Mouse (Mus musculus) lung, embryonic 16.5 days (tissue): ENCODE measurements around the gene Wdr82. TPM values are rescaled to one million over a fixed set of nuclear protein-coding genes. Genes with fewer than 3 reads are reported as not detected.

Source experiments
- ATAC-seq: fragments of 200-750 bp; cut with Nextera tagmentation; 2 replicates; pipeline ENCODE4 v1.8.0; 2017; ENCODE audit warnings: low read depth, mild to moderate bottlenecking, moderate library complexity
- H3K27ac ChIP-seq: fragments of 300-500 bp; sonication (generic); 2 replicates; pipeline ENCODE4 v1.5.1; 2014; ENCODE audit warnings: mild to moderate bottlenecking, control low read depth, low read length
- H3K27me3 ChIP-seq: fragments of 300-500 bp; sonication (generic); 2 replicates; pipeline ENCODE4 v1.6.1; 2014; ENCODE audit warnings: low read depth, low read length, mixed read lengths; ENCODE audit not compliant: control insufficient read depth, insufficient read depth
- H3K36me3 ChIP-seq: fragments of 300-500 bp; sonication (generic); 2 replicates; pipeline ENCODE4 v1.6.1; 2014; ENCODE audit warnings: low read length; ENCODE audit not compliant: control insufficient read depth, insufficient read depth
- H3K4me1 ChIP-seq: fragments of 300-500 bp; sonication (generic); replicated peaks from 2 replicates; pipeline ENCODE4 v1.6.1; 2014; ENCODE audit warnings: low read length, mixed read lengths; ENCODE audit not compliant: control insufficient read depth, insufficient read depth
- H3K4me2 ChIP-seq: fragments of 300-500 bp; sonication (generic); 2 replicates; pipeline ENCODE4 v1.6.1; 2014; ENCODE audit warnings: low read depth, low read length, control low read depth
- H3K4me3 ChIP-seq: fragments of 300-500 bp; sonication (generic); 2 replicates; pipeline ENCODE4 v1.5.1; 2014; ENCODE audit warnings: mild to moderate bottlenecking, low read length, control low read depth
- H3K9ac ChIP-seq: fragments of 300-500 bp; sonication (generic); 2 replicates; pipeline ENCODE4 v1.6.1; 2014; ENCODE audit warnings: low read length, control low read depth
- H3K9me3 ChIP-seq: fragments of 300-500 bp; sonication (generic); 2 replicates; pipeline ENCODE4 v1.6.1; 2016; ENCODE audit warnings: low read length; ENCODE audit not compliant: control insufficient read depth
- WGBS: fragments of 180-500 bp; shearing (Covaris S2); extraction: QIAGEN DNeasy Blood & Tissue Kit; methylation state at CpG from one replicate; pipeline ENCODE4 v1.1.7; 2014; 5-methylcytosine and 5-hydroxymethylcytosine counted together
- polyA plus RNA-seq: library from polyadenylated mRNA; unstranded; fragments of >200 nt; fragmentation: Nextera tagmentation; extraction: Ambion mirVana; gene quantifications from 2 replicates; pipeline ENCODE4 v1.2.1, GENCODE M21; 2015

The Wdr82 gene
- polyA plus RNA-seq, 1 experiment from 2014 or later, result 17.5 TPM

- Histone ChIP-seq H3K9ac (peak overlapping the region; percentile 53), H3K4me1 (peaks cover 9% of the 10 kb centered on the region; the same call in 1 of the 2 replicates), H3K27me3 (peaks cover 4% of the 10 kb centered on the region), H3K9me3 (no peaks in the 10 kb centered on the region), H3K4me2 (peak overlapping the region; percentile 65), H3K36me3 (no peaks in the 10 kb centered on the region), H3K4me3 (peak overlapping the region; percentile 41), H3K27ac (peak overlapping the region; percentile 26; the same call in 1 of the 2 replicates)
- WGBS, result 50% methylated on average over 24 of the region's 24 CpGs
- peak; percentile 4; the same call in 1 of the 2 replicates for ATAC-seq
Measured at GRCm38 (mm10) chr9:106225469-106226150, 54.9 kb downstream of the Wdr82 start.

GRCm38 (mm10) chr9:106226151-106226682, 55.5 kb downstream of the Wdr82 start:
- Histone ChIP-seq H3K4me2 (peak overlapping the region; percentile 65), H3K36me3 (no peaks in the 10 kb centered on the region), H3K4me3 (peak overlapping the region; percentile 41), H3K27me3 (peaks cover 4% of the 10 kb centered on the region), H3K9me3 (no peaks in the 10 kb centered on the region), H3K4me1 (peaks cover 9% of the 10 kb centered on the region; the same call in 1 of the 2 replicates), H3K27ac (peak overlapping the region; percentile 26; the same call in 1 of the 2 replicates), H3K9ac (peak overlapping the region; percentile 53)
- 3% methylated on average over 34 of the region's 34 CpGs for WGBS
- peak; percentile 85 for ATAC-seq

GRCm38 (mm10) chr9:106227790-106228429, 57.2 kb downstream of the Wdr82 start:
- no peaks in the 10 kb centered on the region for H3K9me3 ChIP-seq
- H3K4me1 ChIP-seq, result peaks cover 9% of the 10 kb centered on the region; the same call in 1 of the 2 replicates
- H3K9ac ChIP-seq, result no peak overlapping the region
- H3K36me3 ChIP-seq, result peaks cover 8% of the 10 kb centered on the region; the same call in 1 of the 2 replicates
- H3K27ac ChIP-seq, result no peak overlapping the region
- no peak overlapping the region for H3K4me3 ChIP-seq
- 46% methylated on average over 8 of the region's 8 CpGs for WGBS
- no peak for ATAC-seq
- H3K27me3 ChIP-seq, result peaks cover 4% of the 10 kb centered on the region
- no peak overlapping the region for H3K4me2 ChIP-seq

GRCm38 (mm10) chr9:106230051-106230733, 59.5 kb downstream of the Wdr82 start:
- Histone ChIP-seq H3K9ac (no peak overlapping the region), H3K4me1 (peaks cover 9% of the 10 kb centered on the region; the same call in 1 of the 2 replicates), H3K4me3 (no peak overlapping the region), H3K4me2 (no peak overlapping the region), H3K27me3 (peaks cover 4% of the 10 kb centered on the region), H3K36me3 (peaks cover 24% of the 10 kb centered on the region), H3K9me3 (no peaks in the 10 kb centered on the region), H3K27ac (no peak overlapping the region)
- 76% methylated on average over 8 of the region's 9 CpGs for WGBS
- no peak for ATAC-seq

GRCm38 (mm10) chr9:106230734-106231106, 60.0 kb downstream of the Wdr82 start:
- H3K27me3 ChIP-seq, result no peaks in the 10 kb centered on the region; the same call in 1 of the 2 replicates
- no peaks in the 10 kb centered on the region for H3K9me3 ChIP-seq
- H3K4me3 ChIP-seq, result no peak overlapping the region
- ATAC-seq, result no peak
- no peak overlapping the region for H3K27ac ChIP-seq
- peaks cover 29% of the 10 kb centered on the region for H3K36me3 ChIP-seq
- 50% methylated on average over 3 of the region's 3 CpGs for WGBS
- H3K4me1 ChIP-seq, result peaks cover 9% of the 10 kb centered on the region; the same call in 1 of the 2 replicates
- no peak overlapping the region for H3K4me2 ChIP-seq
- no peak overlapping the region for H3K9ac ChIP-seq

- Histone ChIP-seq H3K4me2 (no peak overlapping the region), H3K9ac (no peak overlapping the region), H3K27ac (no peak overlapping the region), H3K36me3 (peaks cover 31% of the 10 kb centered on the region), H3K4me3 (no peak overlapping the region), H3K4me1 (peaks cover 5% of the 10 kb centered on the region; the same call in 1 of the 2 replicates), H3K27me3 (no peaks in the 10 kb centered on the region), H3K9me3 (no peaks in the 10 kb centered on the region)
- no peak for ATAC-seq
- 75% methylated on average over 7 of the region's 7 CpGs for WGBS
Measured at GRCm38 (mm10) chr9:106231220-106231619, 60.5 kb downstream of the Wdr82 start.

DNA sequence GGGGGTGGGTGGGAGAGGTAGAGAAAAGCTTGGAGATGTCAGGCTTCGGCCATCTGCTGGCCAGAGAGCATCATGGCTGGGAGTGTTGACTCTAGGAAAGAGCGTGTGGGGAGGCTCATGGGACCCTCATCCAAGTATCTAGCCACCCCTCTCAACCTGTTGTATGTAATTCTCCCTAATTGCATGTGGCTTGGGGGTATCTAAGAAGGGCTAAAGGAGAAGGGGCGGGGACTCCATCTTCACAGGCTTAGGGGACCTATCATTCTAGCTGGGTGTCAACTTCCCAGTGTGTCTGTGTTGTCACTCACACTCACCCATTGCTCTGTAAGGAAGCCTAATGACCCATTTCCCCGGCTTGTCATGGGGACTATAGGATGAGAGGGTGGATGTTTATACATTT, 61.1 kb downstream of the Wdr82 start:
- no peak for ATAC-seq
- H3K4me3 ChIP-seq, result no peak overlapping the region
- no peaks in the 10 kb centered on the region for H3K9me3 ChIP-seq
- no peak overlapping the region for H3K27ac ChIP-seq
- H3K36me3 ChIP-seq, result peaks cover 36% of the 10 kb centered on the region
- H3K9ac ChIP-seq, result no peak overlapping the region
- H3K27me3 ChIP-seq, result no peaks in the 10 kb centered on the region
- 64% methylated on average over 4 of the region's 4 CpGs for WGBS
- no peak overlapping the region for H3K4me2 ChIP-seq
- H3K4me1 ChIP-seq, result peaks cover 2% of the 10 kb centered on the region; the same call in 1 of the 2 replicates

DNA sequence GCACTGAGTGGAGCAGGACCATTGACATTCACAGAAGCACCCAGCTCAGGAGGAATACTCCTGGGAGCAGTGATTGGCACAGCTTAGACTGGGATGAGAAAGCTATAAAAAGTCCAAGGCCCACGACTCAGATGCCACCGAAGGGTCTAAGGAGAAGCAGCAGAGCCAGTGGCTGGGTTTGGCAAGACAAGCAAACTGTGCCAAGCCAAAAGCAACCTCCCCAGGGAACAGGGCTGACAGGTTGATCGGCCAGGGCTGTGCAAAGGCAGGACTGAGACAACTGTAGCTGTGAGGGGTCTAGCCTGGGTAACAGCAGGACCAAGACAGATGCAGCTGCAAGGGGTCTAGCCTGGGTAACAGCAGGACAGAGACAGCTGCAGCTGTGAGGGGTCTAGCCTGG, 62.2 kb downstream of the Wdr82 start:
- Histone ChIP-seq H3K9me3 (no peaks in the 10 kb centered on the region), H3K4me2 (no peak overlapping the region), H3K4me1 (no peaks in the 10 kb centered on the region; the same call in 1 of the 2 replicates), H3K4me3 (no peak overlapping the region), H3K36me3 (peaks cover 44% of the 10 kb centered on the region), H3K9ac (no peak overlapping the region), H3K27me3 (no peaks in the 10 kb centered on the region), H3K27ac (no peak overlapping the region)
- WGBS, result 90% methylated on average over 3 of the region's 3 CpGs
- no peak for ATAC-seq

- no peaks in the 10 kb centered on the region for H3K4me1 ChIP-seq
- H3K9me3 ChIP-seq, result no peaks in the 10 kb centered on the region
- H3K36me3 ChIP-seq, result peaks cover 54% of the 10 kb centered on the region
- H3K27me3 ChIP-seq, result no peaks in the 10 kb centered on the region
- no peak overlapping the region for H3K9ac ChIP-seq
- 75% methylated on average over 6 of the region's 6 CpGs for WGBS
- no peak overlapping the region for H3K4me3 ChIP-seq
- H3K4me2 ChIP-seq, result no peak overlapping the region
- ATAC-seq, result no peak
- H3K27ac ChIP-seq, result no peak overlapping the region
Measured at GRCm38 (mm10) chr9:106233953-106234352, 63.2 kb downstream of the Wdr82 start.
